Mouse (Mus musculus) erythroblast, embryonic 14.5 days (primary cell): ENCODE data around the gene Oas1g. TPM values are rescaled to one million over a fixed set of nuclear protein-coding genes. Genes with fewer than 3 reads are reported as not detected.

Source experiments
- H3K27me3 ChIP-seq: 2 replicates; pipeline ENCODE4 v1.6.1; 2012; ENCODE audit warnings: inconsistent platforms; ENCODE audit not compliant: control insufficient read depth
- H3K36me3 ChIP-seq: 2 replicates; pipeline ENCODE4 v1.6.1; 2012; ENCODE audit warnings: mild to moderate bottlenecking, inconsistent platforms; ENCODE audit not compliant: control insufficient read depth
- H3K4me1 ChIP-seq: 2 replicates; pipeline ENCODE4 v1.6.1; 2012; ENCODE audit warnings: inconsistent platforms; ENCODE audit not compliant: control insufficient read depth
- H3K4me3 ChIP-seq: replicated peaks from 2 replicates; pipeline ENCODE3; 2012; ENCODE audit warnings: moderate library complexity, mild to moderate bottlenecking, inconsistent platforms
- H3K9me3 ChIP-seq: 2 replicates; pipeline ENCODE4 v1.6.1; 2012; ENCODE audit warnings: low read length, inconsistent platforms, mixed read lengths; ENCODE audit not compliant: control insufficient read depth
- GATA1 ChIP-seq: IDR thresholded peaks from 2 replicates; pipeline ENCODE4 v1.6.1; 2012; ENCODE audit warnings: low read length, inconsistent platforms, mixed read lengths
- TAL1 ChIP-seq: IDR thresholded peaks from 3 replicates; pipeline ENCODE4 v1.6.1; 2012; ENCODE audit warnings: low read length, inconsistent platforms, mixed read lengths
- polyA plus RNA-seq: library from polyadenylated mRNA; stranded (reverse); fragments of >175 nt; gene quantifications from 2 replicates; pipeline ENCODE4 v1.2.3, GENCODE M21; 2012

Gene Oas1g
- polyA plus RNA-seq, 1 experiment, result not detected

GRCm38 (mm10) chr5:120869436-120870015 lies 17.9 kb downstream of the Oas1g start:
- Histone ChIP-seq H3K9me3 (no peaks in the 10 kb centered on the region; the same call in 1 of the 2 replicates), H3K36me3 (no peaks in the 10 kb centered on the region), H3K4me3 (no peak overlapping the region), H3K4me1 (no peaks in the 10 kb centered on the region), H3K27me3 (no peaks in the 10 kb centered on the region)
- TF ChIP-seq TAL1, result no peak
- no peak for TF ChIP-seq GATA1

DNA sequence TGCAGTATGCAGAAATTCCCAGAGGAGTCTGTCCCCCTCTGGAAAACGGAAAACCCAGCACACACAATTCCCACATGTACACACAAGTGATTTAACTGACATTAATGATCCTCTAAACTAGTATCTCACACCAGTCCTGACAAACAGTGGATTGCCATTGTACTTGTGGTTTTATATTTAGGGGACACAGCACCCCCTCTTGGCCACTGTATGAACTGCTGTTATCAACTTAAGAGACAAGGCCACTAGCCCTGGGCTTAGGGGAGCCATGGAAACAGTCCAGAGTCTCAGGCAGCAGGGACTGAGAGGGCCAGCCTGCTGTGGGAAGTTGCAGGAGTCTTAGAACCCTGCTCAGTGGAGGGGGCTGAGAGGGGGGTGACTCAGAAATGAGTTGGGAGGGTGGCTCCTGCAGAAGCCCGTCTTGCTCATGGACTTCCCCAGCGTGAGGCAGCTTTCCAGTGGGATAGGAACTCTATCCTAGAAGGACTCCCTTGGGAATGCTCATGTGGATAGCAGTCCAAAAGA lies 22.0 kb downstream of the Oas1g start:
- H3K4me3 ChIP-seq, result no peak overlapping the region
- no peaks in the 10 kb centered on the region for H3K4me1 ChIP-seq
- no peaks in the 10 kb centered on the region for H3K36me3 ChIP-seq
- no peaks in the 10 kb centered on the region; the same call in 1 of the 2 replicates for H3K9me3 ChIP-seq
- TF ChIP-seq GATA1 (no peak), TAL1 (no peak)
- H3K27me3 ChIP-seq, result no peaks in the 10 kb centered on the region

DNA sequence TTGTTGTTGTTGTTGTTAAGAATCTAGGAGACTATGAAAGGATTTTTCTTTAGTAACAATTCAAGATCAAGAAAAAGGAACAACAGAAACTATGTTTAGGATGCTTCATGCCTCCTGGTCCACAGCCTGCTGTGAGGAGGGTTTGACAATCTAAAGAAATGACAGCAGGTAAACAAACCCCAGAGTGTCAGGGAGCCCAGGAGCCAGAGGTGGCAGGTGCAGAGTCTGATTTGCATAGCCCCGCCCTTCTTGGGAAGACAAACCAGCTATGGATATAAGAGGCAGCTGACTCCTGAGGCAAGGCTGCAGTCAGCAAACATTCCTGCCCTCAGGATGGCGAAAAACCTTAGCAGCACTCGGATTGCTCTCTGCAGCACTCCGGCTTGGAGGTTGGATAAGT lies 26.3 kb downstream of the Oas1g start, which contains the start of gene Oas1h:
Gene Oas1h, plus strand, starts transcription at position 301 of the 400 bp plus-strand sequence.
- TF ChIP-seq GATA1 (no peak), TAL1 (no peak)
- H3K36me3 ChIP-seq, result no peaks in the 10 kb centered on the region
- H3K9me3 ChIP-seq, result no peaks in the 10 kb centered on the region
- H3K4me3 ChIP-seq, result no peak within 1 kb of the TSS
- no peaks in the 10 kb centered on the region for H3K27me3 ChIP-seq
- no peaks in the 10 kb centered on the region for H3K4me1 ChIP-seq

DNA sequence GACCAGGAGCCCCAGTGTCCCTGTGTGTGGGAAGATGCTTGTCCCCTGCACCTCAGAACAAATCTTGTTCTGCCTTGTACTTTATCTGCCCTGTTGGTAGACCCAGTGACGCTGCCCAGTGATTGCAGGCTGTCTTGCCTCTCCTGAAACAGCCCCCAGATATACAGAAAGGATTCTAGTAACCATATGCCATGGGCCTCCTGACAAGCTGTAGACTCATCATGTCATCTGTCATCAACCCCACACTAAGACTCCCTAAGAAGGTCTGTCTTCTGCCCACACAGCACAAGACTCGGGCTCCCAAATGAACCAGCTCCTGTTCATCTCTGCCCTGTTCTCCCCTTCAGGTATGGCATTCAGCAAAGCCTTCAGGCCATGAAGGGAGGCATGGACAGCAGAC lies 28.2 kb downstream of the Oas1g start:
- no peaks in the 10 kb centered on the region for H3K36me3 ChIP-seq
- no peak overlapping the region for H3K4me3 ChIP-seq
- no peaks in the 10 kb centered on the region for H3K27me3 ChIP-seq
- no peaks in the 10 kb centered on the region for H3K4me1 ChIP-seq
- TF ChIP-seq GATA1 (no peak), TAL1 (no peak)
- H3K9me3 ChIP-seq, result no peaks in the 10 kb centered on the region; the same call in 1 of the 2 replicates

- H3K4me3 ChIP-seq, result no peak overlapping the region
- H3K4me1 ChIP-seq, result no peaks in the 10 kb centered on the region
- H3K9me3 ChIP-seq, result no peaks in the 10 kb centered on the region
- H3K36me3 ChIP-seq, result no peaks in the 10 kb centered on the region
- no peak for TF ChIP-seq TAL1
- TF ChIP-seq GATA1, result no peak
- H3K27me3 ChIP-seq, result no peaks in the 10 kb centered on the region
Observed at GRCm38 (mm10) chr5:120849601-120850136, 37.7 kb downstream of the Oas1g start.

GRCm38 (mm10) chr5:120847067-120847466 lies 40.3 kb downstream of the Oas1g start, which contains the start of gene Oas1f:
TSS of gene Oas1f (plus strand) at chr5:120847367.
- Histone ChIP-seq H3K4me3 (no peak within 1 kb of the TSS), H3K36me3 (no peaks in the 10 kb centered on the region), H3K4me1 (no peaks in the 10 kb centered on the region), H3K9me3 (no peaks in the 10 kb centered on the region), H3K27me3 (no peaks in the 10 kb centered on the region)
- TF ChIP-seq GATA1 (no peak), TAL1 (no peak)

GRCm38 (mm10) chr5:120844713-120845112 lies 42.7 kb downstream of the Oas1g start:
- TF ChIP-seq TAL1 (no peak), GATA1 (no peak)
- no peaks in the 10 kb centered on the region for H3K4me1 ChIP-seq

DNA sequence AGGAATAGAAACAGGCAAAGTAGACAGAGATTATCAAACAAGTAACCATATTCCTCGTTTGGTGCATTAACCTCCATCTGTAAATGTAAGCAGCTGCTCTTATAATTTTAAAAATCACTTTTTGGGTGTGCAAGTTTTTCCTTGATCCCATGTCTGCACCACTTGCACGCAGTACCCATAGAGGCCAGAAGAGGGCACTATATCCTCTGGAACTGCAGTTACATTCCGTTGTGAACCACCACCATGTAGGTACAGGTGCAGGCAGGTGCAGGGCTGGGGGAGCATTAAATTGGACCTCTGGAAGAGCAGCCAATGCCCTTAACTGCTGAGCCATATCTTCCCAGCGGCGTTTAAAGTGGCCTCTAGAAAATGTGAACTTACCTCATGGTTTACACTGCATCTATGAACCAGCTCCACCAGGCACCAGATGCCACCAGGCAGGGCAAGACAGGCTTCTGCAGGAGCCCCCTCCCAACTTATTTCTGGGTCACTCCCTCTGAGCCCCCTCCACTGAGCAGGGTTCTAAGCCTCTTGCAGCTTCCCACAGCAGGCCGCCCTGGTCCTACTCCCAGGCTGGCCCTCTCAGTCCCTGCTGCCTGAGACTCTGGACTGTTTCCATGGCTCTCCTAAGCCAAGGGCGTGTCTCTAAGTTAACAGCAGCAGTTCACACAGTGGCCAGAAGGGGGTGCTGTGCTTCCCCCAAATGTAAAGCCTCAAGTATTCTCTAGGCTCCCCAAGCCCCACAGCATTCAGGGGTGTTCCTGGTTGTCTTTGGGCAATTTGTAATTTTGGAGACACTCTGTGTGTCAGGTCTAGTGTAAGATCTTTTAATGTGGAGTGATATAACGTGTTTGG lies 50.5 kb downstream of the Oas1g start:
- H3K36me3 ChIP-seq, result no peaks in the 10 kb centered on the region
- no peaks in the 10 kb centered on the region for H3K9me3 ChIP-seq
- peaks cover 6% of the 10 kb centered on the region; the same call in 1 of the 2 replicates for H3K27me3 ChIP-seq
- no peak for TF ChIP-seq TAL1
- no peak for TF ChIP-seq GATA1
- H3K4me1 ChIP-seq, result no peaks in the 10 kb centered on the region
- H3K4me3 ChIP-seq, result no peak overlapping the region

More at GRCm38 (mm10) chr5:120844713-120845112, 42.7 kb downstream of the Oas1g start:
- no peaks in the 10 kb centered on the region for H3K36me3 ChIP-seq
- no peaks in the 10 kb centered on the region for H3K27me3 ChIP-seq
- no peaks in the 10 kb centered on the region for H3K9me3 ChIP-seq
- no peak overlapping the region for H3K4me3 ChIP-seq
